Mouse (Mus musculus): Measurements from ENCODE around the gene Slc25a26. TPM values are rescaled to one million over a fixed set of nuclear protein-coding genes. Genes with fewer than 3 reads are reported as not detected.

Gene Slc25a26
- 10 to 100 TPM; 17.1 to 19.3 TPM for total RNA-seq (2021)
- long read RNA-seq, experiment 1, partial matches to known transcripts, result 1 of 4 reads
- long read RNA-seq, experiment 1, other reads (novel, unspliced or antisense), result 1 of 4 reads
- long read RNA-seq, experiment 2, partial matches to known transcripts, result 2 of 6 reads
- long read RNA-seq, experiment 2, other reads (novel, unspliced or antisense), result 2 of 6 reads

GRCm38 (mm10) chr6:94499897-94500623, at the start of gene Slc25a26:
Gene Slc25a26 (plus strand): TSS chr6:94500331.
- no peak for TF ChIP-seq CTCF (IDR thresholded peaks at IDR 0.05)
- H3K27ac ChIP-seq, result peak within 1 kb of the TSS; percentile 71
- peak within 1 kb of the TSS; percentile 85 for H3K4me3 ChIP-seq
- peak; percentile 86 to 87 for DNase-seq (ENCODE audit: extremely low spot score in 1 of 2, low spot score in 2 of 2)
- intact Hi-C loops (cut with DNase I), result no loop called here

- peak; percentile 50 to 56 for DNase-seq (ENCODE audit: extremely low spot score in 1 of 2, low spot score in 2 of 2)
- peak; percentile 89 for TF ChIP-seq CTCF (IDR thresholded peaks at IDR 0.05)
- Histone ChIP-seq H3K4me3 (peak overlapping the region; percentile 7), H3K27ac (peak overlapping the region; percentile 20; the same call in 1 of the 2 replicates)
- intact Hi-C loops (cut with DNase I), result loop anchor here (1.0 kb wide), 1 partner anchor 383 kb away; no protein-coding TSS in a partner anchor
These were observed 35.9 kb upstream of the Slc25a26 start for GRCm38 (mm10) chr6:94464037-94464891.

- peak in 1 of 2 experiments; percentile 12 for DNase-seq (ENCODE audit: extremely low spot score in 1 of 2, low spot score in 2 of 2)
- H3K4me3 ChIP-seq, result no peak overlapping the region
- no peak overlapping the region for H3K27ac ChIP-seq
- intact Hi-C loops (cut with DNase I), result no loop called here
- TF ChIP-seq CTCF (IDR thresholded peaks at IDR 0.05), result peak; percentile 25
These were observed 33.5 kb upstream of the Slc25a26 start for GRCm38 (mm10) chr6:94466508-94467205.

- H3K27ac ChIP-seq, result no peak overlapping the region
- intact Hi-C loops (cut with DNase I), result no loop called here
- DNase-seq (ENCODE audit: extremely low spot score in 1 of 2, low spot score in 2 of 2), result no peak
- H3K4me3 ChIP-seq, result no peak overlapping the region
- no peak for TF ChIP-seq CTCF (IDR thresholded peaks at IDR 0.05)
These were observed 7.4 kb upstream of the Slc25a26 start for GRCm38 (mm10) chr6:94492739-94493138.

GRCm38 (mm10) chr6:94503963-94504362, 3.8 kb downstream of the Slc25a26 start:
- DNase-seq (ENCODE audit: extremely low spot score in 1 of 2, low spot score in 2 of 2), result no peak
- intact Hi-C loops (cut with DNase I), result no loop called here

GRCm38 (mm10) chr6:94507921-94508320, 7.8 kb downstream of the Slc25a26 start:
- Histone ChIP-seq H3K27ac (no peak overlapping the region), H3K4me3 (no peak overlapping the region)
- intact Hi-C loops (cut with DNase I), result no loop called here
- no peak for TF ChIP-seq CTCF (IDR thresholded peaks at IDR 0.05)
- no peak for DNase-seq (ENCODE audit: extremely low spot score in 1 of 2, low spot score in 2 of 2)

More at GRCm38 (mm10) chr6:94503963-94504362, 3.8 kb downstream of the Slc25a26 start:
- no peak overlapping the region for H3K27ac ChIP-seq
- TF ChIP-seq CTCF (IDR thresholded peaks at IDR 0.05), result no peak
- H3K4me3 ChIP-seq, result no peak overlapping the region

GRCm38 (mm10) chr6:94508807-94509206, 8.7 kb downstream of the Slc25a26 start:
- DNase-seq (ENCODE audit: extremely low spot score in 1 of 2, low spot score in 2 of 2), result no peak
- intact Hi-C loops (cut with DNase I), result no loop called here
- H3K27ac ChIP-seq, result no peak overlapping the region
- TF ChIP-seq CTCF (IDR thresholded peaks at IDR 0.05), result no peak
- H3K4me3 ChIP-seq, result no peak overlapping the region

GRCm38 (mm10) chr6:94509220-94509619, 9.1 kb downstream of the Slc25a26 start:
- no peak for TF ChIP-seq CTCF (IDR thresholded peaks at IDR 0.05)
- intact Hi-C loops (cut with DNase I), result no loop called here
- Histone ChIP-seq H3K27ac (no peak overlapping the region), H3K4me3 (no peak overlapping the region)
- DNase-seq (ENCODE audit: extremely low spot score in 1 of 2, low spot score in 2 of 2), result no peak

GRCm38 (mm10) chr6:94518171-94518570, 18.0 kb downstream of the Slc25a26 start:
- Histone ChIP-seq H3K4me3 (no peak overlapping the region), H3K27ac (no peak overlapping the region)
- no peak for TF ChIP-seq CTCF (IDR thresholded peaks at IDR 0.05)
- no peak for DNase-seq (ENCODE audit: extremely low spot score in 1 of 2, low spot score in 2 of 2)
- intact Hi-C loops (cut with DNase I), result no loop called here

GRCm38 (mm10) chr6:94524335-94524734, 24.2 kb downstream of the Slc25a26 start:
- no peak for DNase-seq (ENCODE audit: extremely low spot score in 1 of 2, low spot score in 2 of 2)
- TF ChIP-seq CTCF (IDR thresholded peaks at IDR 0.05), result peak; percentile 79
- intact Hi-C loops (cut with DNase I), result loop anchor here (2.0 kb wide), 1 partner anchor 462 kb away; no protein-coding TSS in a partner anchor
- H3K4me3 ChIP-seq, result no peak overlapping the region
- H3K27ac ChIP-seq, result no peak overlapping the region

GRCm38 (mm10) chr6:94530756-94531155, 30.6 kb downstream of the Slc25a26 start:
- intact Hi-C loops (cut with DNase I), result no loop called here
- Histone ChIP-seq H3K27ac (no peak overlapping the region), H3K4me3 (no peak overlapping the region)
- DNase-seq (ENCODE audit: extremely low spot score in 1 of 2, low spot score in 2 of 2), result no peak
- TF ChIP-seq CTCF (IDR thresholded peaks at IDR 0.05), result no peak
